Mouse (Mus musculus) embryonic facial prominence, embryonic 15.5 days (tissue): ENCODE measurements around the gene Tgfb2. TPM values are rescaled to one million over a fixed set of nuclear protein-coding genes. Genes with fewer than 3 reads are reported as not detected.

Experiments
- ATAC-seq: fragments of 200-750 bp; cut with Nextera tagmentation; 2 replicates; pipeline ENCODE4 v1.8.0; 2017; ENCODE audit warnings: low read depth, moderate TSS enrichment; ENCODE audit not compliant: insufficient number of reproducible peaks, low FRiP score, low TSS enrichment
- H3K27ac ChIP-seq: fragments of 300-500 bp; sonication (generic); replicated peaks from 2 replicates; pipeline ENCODE4 v1.5.1; 2015; ENCODE audit warnings: mild to moderate bottlenecking, inconsistent platforms
- H3K27me3 ChIP-seq: fragments of 300-500 bp; sonication (generic); 2 replicates; pipeline ENCODE4 v1.6.1; 2015; ENCODE audit warnings: inconsistent platforms
- H3K36me3 ChIP-seq: fragments of 300-500 bp; sonication (generic); 2 replicates; pipeline ENCODE4 v1.6.1; 2015; ENCODE audit warnings: mild to moderate bottlenecking, inconsistent platforms
- H3K4me1 ChIP-seq: fragments of 300-500 bp; sonication (generic); 2 replicates; pipeline ENCODE4 v1.6.1; 2015; ENCODE audit warnings: inconsistent platforms
- H3K4me2 ChIP-seq: fragments of 300-500 bp; sonication (generic); replicated peaks from 2 replicates; pipeline ENCODE4 v1.6.1; 2015; ENCODE audit warnings: mild to moderate bottlenecking, inconsistent platforms
- H3K4me3 ChIP-seq: fragments of 300-500 bp; sonication (generic); replicated peaks from 2 replicates; pipeline ENCODE4 v1.5.1; 2015; ENCODE audit warnings: mild to moderate bottlenecking, inconsistent platforms
- H3K9ac ChIP-seq: fragments of 300-500 bp; sonication (generic); 2 replicates; pipeline ENCODE4 v1.6.1; 2015; ENCODE audit warnings: inconsistent platforms
- H3K9me3 ChIP-seq: fragments of 300-500 bp; sonication (generic); replicated peaks from 2 replicates; pipeline ENCODE4 v1.6.1; 2016; ENCODE audit warnings: inconsistent platforms
- WGBS: fragments of 180-500 bp; shearing (Covaris S2); methylation state at CpG from one replicate; pipeline ENCODE4 v1.1.7; 2015; 5-methylcytosine and 5-hydroxymethylcytosine counted together
- polyA plus RNA-seq: library from polyadenylated mRNA; unstranded; fragments of >200 nt; fragmentation: Nextera tagmentation; extraction: Ambion mirVana; gene quantifications from 2 replicates; pipeline ENCODE4 v1.2.1, GENCODE M21; 2015

Gene Tgfb2
- polyA plus RNA-seq, 1 experiment from 2014 or later: 86.3 TPM

- no peaks in the 10 kb centered on the region for H3K9me3 ChIP-seq
- H3K9ac ChIP-seq: no peak overlapping the region
- no peaks in the 10 kb centered on the region for H3K36me3 ChIP-seq
- no peak overlapping the region for H3K4me3 ChIP-seq
- no peak overlapping the region for H3K27ac ChIP-seq
- H3K4me2 ChIP-seq: no peak overlapping the region
- no peak for ATAC-seq
- 73% methylated on average over 6 of the region's 6 CpGs for WGBS
- H3K4me1 ChIP-seq: peaks cover 29% of the 10 kb centered on the region
- H3K27me3 ChIP-seq: no peaks in the 10 kb centered on the region
Observed at GRCm38 (mm10) chr1:186675263-186675662, 30.5 kb downstream of the Tgfb2 start.

GRCm38 (mm10) chr1:186674621-186675020 lies 31.2 kb downstream of the Tgfb2 start:
- 56% methylated on average over 3 of the region's 3 CpGs for WGBS
- Histone ChIP-seq H3K9ac (no peak overlapping the region), H3K36me3 (no peaks in the 10 kb centered on the region), H3K4me2 (no peak overlapping the region), H3K27ac (no peak overlapping the region), H3K9me3 (no peaks in the 10 kb centered on the region), H3K4me1 (peaks cover 29% of the 10 kb centered on the region), H3K27me3 (no peaks in the 10 kb centered on the region), H3K4me3 (no peak overlapping the region)
- no peak; the same call in 1 of the 2 replicates for ATAC-seq

- H3K9ac ChIP-seq: no peak overlapping the region
- ATAC-seq: no peak
- no peak overlapping the region for H3K4me2 ChIP-seq
- H3K9me3 ChIP-seq: no peaks in the 10 kb centered on the region
- no peaks in the 10 kb centered on the region for H3K36me3 ChIP-seq
- 74% methylated on average over 4 of the region's 4 CpGs for WGBS
- H3K4me1 ChIP-seq: peaks cover 26% of the 10 kb centered on the region
- H3K27ac ChIP-seq: no peak overlapping the region
- H3K4me3 ChIP-seq: no peak overlapping the region
- no peaks in the 10 kb centered on the region for H3K27me3 ChIP-seq
Observed at GRCm38 (mm10) chr1:186673166-186673565, 32.6 kb downstream of the Tgfb2 start.

- WGBS: 75% methylated on average over 11 of the region's 11 CpGs
- H3K27ac ChIP-seq: no peak overlapping the region
- no peak for ATAC-seq
- H3K9me3 ChIP-seq: no peaks in the 10 kb centered on the region
- H3K4me1 ChIP-seq: no peaks in the 10 kb centered on the region
- H3K36me3 ChIP-seq: no peaks in the 10 kb centered on the region
- no peaks in the 10 kb centered on the region for H3K27me3 ChIP-seq
- H3K9ac ChIP-seq: no peak overlapping the region
- no peak overlapping the region for H3K4me2 ChIP-seq
- H3K4me3 ChIP-seq: no peak overlapping the region
Observed at GRCm38 (mm10) chr1:186663412-186663811, 42.4 kb downstream of the Tgfb2 start.

GRCm38 (mm10) chr1:186662996-186663395 lies 42.8 kb downstream of the Tgfb2 start:
- no peaks in the 10 kb centered on the region for H3K4me1 ChIP-seq
- H3K9me3 ChIP-seq: no peaks in the 10 kb centered on the region
- H3K36me3 ChIP-seq: no peaks in the 10 kb centered on the region
- no peak overlapping the region for H3K4me3 ChIP-seq
- ATAC-seq: no peak
- no peak overlapping the region for H3K27ac ChIP-seq
- no peaks in the 10 kb centered on the region for H3K27me3 ChIP-seq
- H3K9ac ChIP-seq: no peak overlapping the region
- no peak overlapping the region for H3K4me2 ChIP-seq
- 60% methylated on average over 10 of the region's 10 CpGs for WGBS

- Histone ChIP-seq H3K9me3 (no peaks in the 10 kb centered on the region), H3K27ac (no peak overlapping the region), H3K4me3 (no peak overlapping the region), H3K4me1 (peaks cover 3% of the 10 kb centered on the region; the same call in 1 of the 2 replicates), H3K9ac (no peak overlapping the region), H3K36me3 (no peaks in the 10 kb centered on the region), H3K27me3 (no peaks in the 10 kb centered on the region), H3K4me2 (no peak overlapping the region)
- no peak for ATAC-seq
- 68% methylated on average over 15 of the region's 15 CpGs for WGBS
Observed at GRCm38 (mm10) chr1:186661206-186661921, 44.4 kb downstream of the Tgfb2 start.

- Histone ChIP-seq H3K4me3 (no peak overlapping the region), H3K9me3 (no peaks in the 10 kb centered on the region), H3K4me2 (no peak overlapping the region), H3K27me3 (no peaks in the 10 kb centered on the region), H3K4me1 (peaks cover 15% of the 10 kb centered on the region; the same call in 1 of the 2 replicates), H3K9ac (no peak overlapping the region), H3K27ac (0 out of 2 replicates have a peak overlapping the region, but pooled peaks have one; percentile 3), H3K36me3 (no peaks in the 10 kb centered on the region)
- WGBS: 59% methylated on average over 11 of the region's 11 CpGs
- no peak for ATAC-seq
Observed at GRCm38 (mm10) chr1:186658783-186659182, 47.0 kb downstream of the Tgfb2 start.

GRCm38 (mm10) chr1:186657559-186658219 lies 48.1 kb downstream of the Tgfb2 start:
- peaks cover 15% of the 10 kb centered on the region; the same call in 1 of the 2 replicates for H3K4me1 ChIP-seq
- WGBS: 91% methylated on average over 16 of the region's 16 CpGs
- H3K4me3 ChIP-seq: no peak overlapping the region
- no peak overlapping the region for H3K4me2 ChIP-seq
- H3K9ac ChIP-seq: no peak overlapping the region
- no peak overlapping the region for H3K27ac ChIP-seq
- H3K36me3 ChIP-seq: no peaks in the 10 kb centered on the region
- H3K9me3 ChIP-seq: no peaks in the 10 kb centered on the region
- no peaks in the 10 kb centered on the region for H3K27me3 ChIP-seq
- ATAC-seq: no peak

- H3K27ac ChIP-seq: no peak overlapping the region
- 85% methylated on average over 5 of the region's 5 CpGs for WGBS
- ATAC-seq: no peak
- H3K27me3 ChIP-seq: no peaks in the 10 kb centered on the region
- H3K4me2 ChIP-seq: no peak overlapping the region
- H3K36me3 ChIP-seq: no peaks in the 10 kb centered on the region
- H3K9me3 ChIP-seq: no peaks in the 10 kb centered on the region
- no peak overlapping the region for H3K4me3 ChIP-seq
- H3K9ac ChIP-seq: no peak overlapping the region
- peaks cover 15% of the 10 kb centered on the region; the same call in 1 of the 2 replicates for H3K4me1 ChIP-seq
Observed at GRCm38 (mm10) chr1:186656732-186657329, 49.0 kb downstream of the Tgfb2 start.

GRCm38 (mm10) chr1:186656201-186656600 lies 49.6 kb downstream of the Tgfb2 start:
- Histone ChIP-seq H3K4me3 (no peak overlapping the region), H3K27me3 (no peaks in the 10 kb centered on the region), H3K9ac (no peak overlapping the region), H3K27ac (no peak overlapping the region), H3K4me2 (no peak overlapping the region), H3K36me3 (no peaks in the 10 kb centered on the region), H3K9me3 (no peaks in the 10 kb centered on the region), H3K4me1 (peaks cover 15% of the 10 kb centered on the region; the same call in 1 of the 2 replicates)
- no peak for ATAC-seq
- WGBS: 30% methylated on average over 1 of the region's 1 CpGs

GRCm38 (mm10) chr1:186655096-186655495 lies 50.7 kb downstream of the Tgfb2 start:
- ATAC-seq: no peak
- Histone ChIP-seq H3K4me3 (no peak overlapping the region), H3K9ac (no peak overlapping the region), H3K27ac (no peak overlapping the region), H3K27me3 (no peaks in the 10 kb centered on the region), H3K9me3 (no peaks in the 10 kb centered on the region), H3K4me2 (no peak overlapping the region), H3K36me3 (no peaks in the 10 kb centered on the region), H3K4me1 (peaks cover 15% of the 10 kb centered on the region; the same call in 1 of the 2 replicates)
- WGBS: 50% methylated on average over 4 of the region's 4 CpGs
